Mouse (Mus musculus) right cerebral cortex, adult 18-20 months (tissue): ENCODE results near the gene Hnrnpf.
A peak's percentile ranks its signal among the peaks of the same experiment; 100 is the strongest.
"Not testable (repeated sequence)": the region's sequence is repeated elsewhere in the genome, so short reads cannot be mapped to it uniquely, and the experiment has no call there.

Experiments
- DNase-seq: peaks from one replicate; pipeline ENCODE4 v3.0.0; 2022; ENCODE audit warnings: mixed read lengths

The Hnrnpf gene

DNA sequence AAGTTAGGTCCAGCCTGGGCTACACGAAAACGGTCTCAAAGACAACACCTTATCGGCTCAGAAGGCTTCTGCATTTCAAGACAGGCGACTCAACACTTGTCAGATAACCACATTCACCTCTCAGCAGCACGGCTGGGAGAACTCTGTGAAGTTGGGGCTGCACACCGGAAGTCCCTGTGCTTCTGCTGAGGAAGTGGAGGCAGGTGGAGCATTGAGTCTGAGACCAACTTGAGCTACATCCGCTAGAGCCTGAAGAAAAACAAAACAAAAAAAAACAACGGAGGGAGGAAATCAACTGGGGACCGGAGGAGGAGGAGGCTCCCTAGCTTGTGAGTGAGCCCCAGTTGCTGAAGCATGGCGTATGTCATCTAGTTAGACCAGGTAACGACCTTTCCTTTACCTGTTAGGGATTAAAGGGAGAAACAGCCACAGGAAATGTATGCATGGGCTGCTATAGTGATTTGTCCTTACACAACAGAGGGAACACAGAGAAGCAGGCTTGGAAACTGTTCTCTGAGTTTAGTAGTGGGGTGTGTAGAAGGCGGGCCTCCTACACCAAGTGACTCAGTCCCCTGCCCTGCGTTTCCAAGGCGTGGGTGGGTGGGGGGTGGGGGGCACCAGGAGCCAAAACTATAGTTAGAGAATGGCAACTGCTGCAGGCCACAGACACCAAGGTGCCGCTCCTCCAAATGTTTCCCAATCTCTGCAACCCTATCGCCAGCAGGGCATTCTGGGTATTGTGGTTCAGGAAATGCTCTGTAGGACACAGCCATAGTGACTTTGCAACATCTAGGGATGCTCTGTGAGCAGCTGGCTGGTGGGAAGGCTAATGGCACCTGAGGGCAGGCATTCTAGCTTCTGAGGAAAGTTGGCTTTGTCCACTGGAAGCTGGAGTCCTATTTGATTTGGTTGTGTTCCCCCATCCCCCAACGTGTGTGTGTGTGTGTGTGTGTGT is at the start of gene Hnrnpf:
Hnrnpf (plus strand) TSS at position 199 of the 955 bp plus-strand sequence.
- DNase-seq, result peak; percentile 62

- no peak for DNase-seq
Observed at GRCm38 (mm10) chr6:117851747-117852146, 48.4 kb upstream of the Hnrnpf start.

DNA sequence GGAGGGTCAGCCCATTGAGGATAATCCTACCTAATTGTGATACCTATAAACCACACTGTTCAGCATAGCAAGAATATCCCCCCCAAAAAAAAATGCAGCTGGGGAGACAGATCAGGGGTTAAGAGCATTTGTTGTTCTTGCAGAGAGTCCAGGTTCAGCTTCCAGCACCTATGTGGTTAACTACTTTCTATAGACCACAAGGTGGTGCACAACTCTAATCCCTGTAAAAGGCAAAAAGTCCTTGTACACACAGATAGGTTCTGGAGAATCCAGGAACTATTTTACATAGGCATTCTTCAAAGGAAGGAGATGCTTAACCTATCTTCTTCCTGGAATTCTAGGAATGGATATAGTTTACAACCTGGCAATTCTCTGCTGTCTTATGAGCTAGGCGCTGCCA is 42.1 kb upstream of the Hnrnpf start:
- no peak for DNase-seq

DNA sequence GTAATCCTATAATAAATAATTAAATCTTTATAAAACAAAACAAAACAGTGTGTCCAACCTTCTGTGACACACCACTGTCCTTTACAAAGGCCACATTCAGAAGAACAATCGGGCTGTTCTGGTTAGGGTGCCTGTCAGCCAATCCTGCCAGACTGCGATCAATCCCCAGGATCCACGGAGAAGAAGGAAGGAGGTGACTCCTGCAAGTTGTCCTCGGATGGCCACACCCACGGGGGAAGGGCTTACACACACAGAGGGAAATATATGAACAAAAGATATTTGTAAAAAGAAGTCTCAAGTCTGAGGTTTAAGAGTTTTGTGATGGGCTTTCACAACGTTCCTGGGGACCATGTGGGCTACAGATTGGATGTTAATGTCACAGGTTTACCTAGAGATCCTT is 38.3 kb upstream of the Hnrnpf start, which contains the start of gene Zfp239:
Zfp239 (plus strand) TSS at position 253 of the 400 bp plus-strand sequence.
- no peak for DNase-seq

GRCm38 (mm10) chr6:117862465-117862864 is 37.7 kb upstream of the Hnrnpf start:
- no peak for DNase-seq

GRCm38 (mm10) chr6:117862899-117863620 is 37.1 kb upstream of the Hnrnpf start:
- peak; percentile 79 for DNase-seq

- DNase-seq, result no peak
Observed at GRCm38 (mm10) chr6:117863751-117864150, 36.4 kb upstream of the Hnrnpf start.

DNA sequence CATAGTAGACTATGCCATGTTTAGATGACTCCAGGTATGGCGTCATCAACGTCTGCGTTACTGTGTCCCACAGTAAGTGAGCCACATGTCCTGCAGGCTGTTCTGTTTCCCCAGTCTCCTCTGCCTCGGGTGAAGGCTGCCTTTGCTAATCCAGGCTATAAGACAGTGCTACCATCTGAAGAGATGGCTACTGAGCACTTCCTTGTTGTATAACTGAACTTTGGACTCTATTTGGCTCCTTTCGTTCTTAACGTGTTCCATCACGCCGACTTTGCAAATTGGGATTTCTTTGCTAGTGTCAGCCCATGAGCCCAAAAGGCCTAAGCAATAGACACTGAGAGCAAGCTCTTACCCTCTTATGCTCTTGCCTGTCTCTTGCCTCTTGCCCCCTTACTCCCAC is 31.9 kb upstream of the Hnrnpf start:
- no peak for DNase-seq

DNA sequence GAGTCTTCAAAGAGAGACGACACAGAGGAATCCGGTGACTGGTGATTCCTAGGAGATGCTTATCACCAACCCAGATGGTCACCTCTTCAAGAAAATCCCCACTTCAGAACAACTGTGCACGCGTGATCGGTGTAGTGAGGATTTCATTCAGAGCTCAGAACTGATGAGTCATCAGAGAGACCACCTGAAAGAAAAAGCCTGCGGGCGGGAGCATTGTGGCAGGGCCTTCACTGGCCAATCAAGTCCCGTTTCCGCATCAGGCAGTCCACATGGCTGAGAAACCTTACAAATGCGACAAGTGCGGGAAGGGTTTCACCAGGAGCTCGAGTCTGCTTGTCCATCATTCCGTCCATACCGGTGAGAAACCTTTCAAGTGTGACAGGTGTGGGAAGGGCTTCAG is 29.1 kb upstream of the Hnrnpf start:
- DNase-seq, result no peak

GRCm38 (mm10) chr6:117873450-117873849 is 26.7 kb upstream of the Hnrnpf start:
- DNase-seq, result not testable (repeated sequence)

DNA sequence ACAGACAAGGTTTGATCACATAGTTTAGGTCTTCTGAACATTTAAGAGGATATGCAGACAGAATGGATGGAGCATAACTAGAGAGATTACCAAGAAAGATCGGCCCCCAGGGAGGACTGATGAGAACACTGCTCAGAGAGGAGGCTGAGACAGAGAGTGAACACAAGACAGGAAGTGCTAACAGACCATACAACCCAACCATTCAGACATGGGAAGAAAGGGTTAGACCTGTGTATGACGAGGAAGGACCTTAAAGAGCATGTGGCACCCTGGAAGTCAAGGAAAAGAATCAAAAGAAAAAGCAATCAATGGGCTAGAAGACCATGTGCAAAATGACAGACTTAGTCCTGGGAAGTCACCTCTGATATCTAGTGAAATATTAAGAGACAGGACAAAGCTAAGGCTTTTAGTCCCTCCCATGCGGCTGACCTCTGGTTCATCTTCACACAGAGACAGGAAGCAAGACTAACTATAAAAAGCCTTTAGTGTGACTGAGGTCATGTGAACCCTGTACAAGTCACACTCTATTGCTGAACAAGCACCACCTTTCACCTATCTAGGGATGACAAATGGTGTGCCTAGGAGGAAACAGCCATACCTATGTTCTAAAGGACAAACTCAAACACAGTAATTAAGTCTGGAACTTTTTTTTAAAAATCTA is 25.4 kb upstream of the Hnrnpf start:
- DNase-seq, result no peak

DNA sequence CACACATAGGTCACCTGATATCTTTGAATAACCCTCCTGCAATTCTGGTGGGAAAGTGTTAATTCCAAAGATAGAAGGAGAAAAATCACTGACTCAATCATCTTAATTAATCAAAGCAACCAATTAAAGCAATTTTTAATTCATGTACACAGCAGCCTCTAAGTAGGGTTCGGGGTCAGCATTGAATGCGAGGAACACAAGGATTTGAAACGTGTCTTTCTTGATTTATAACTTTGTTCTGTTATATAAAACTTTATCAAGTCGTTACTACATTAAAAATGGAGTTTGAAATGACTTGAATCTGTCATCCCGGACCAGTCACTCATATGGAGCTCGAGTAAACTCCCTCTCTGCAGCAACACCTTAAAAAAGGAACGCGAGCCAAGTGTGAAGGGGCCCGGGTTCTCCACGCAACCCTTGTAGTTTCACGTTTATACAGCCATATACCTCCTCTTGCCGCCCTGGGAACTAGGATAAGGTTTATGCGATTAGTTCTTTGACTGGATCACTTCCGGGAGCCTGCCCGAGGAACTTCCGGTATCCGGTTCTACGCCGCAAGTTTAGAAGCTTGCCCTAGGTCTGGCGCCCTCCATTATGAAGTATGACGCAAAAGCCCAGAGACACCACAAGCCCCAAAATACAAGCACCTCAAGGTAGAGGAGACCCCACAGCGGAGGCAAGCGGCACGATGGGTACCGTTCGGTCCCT is 21.3 kb upstream of the Hnrnpf start:
- peak; percentile 93 for DNase-seq

GRCm38 (mm10) chr6:117879408-117880115 is 20.6 kb upstream of the Hnrnpf start:
- DNase-seq, result peak; percentile 99

DNA sequence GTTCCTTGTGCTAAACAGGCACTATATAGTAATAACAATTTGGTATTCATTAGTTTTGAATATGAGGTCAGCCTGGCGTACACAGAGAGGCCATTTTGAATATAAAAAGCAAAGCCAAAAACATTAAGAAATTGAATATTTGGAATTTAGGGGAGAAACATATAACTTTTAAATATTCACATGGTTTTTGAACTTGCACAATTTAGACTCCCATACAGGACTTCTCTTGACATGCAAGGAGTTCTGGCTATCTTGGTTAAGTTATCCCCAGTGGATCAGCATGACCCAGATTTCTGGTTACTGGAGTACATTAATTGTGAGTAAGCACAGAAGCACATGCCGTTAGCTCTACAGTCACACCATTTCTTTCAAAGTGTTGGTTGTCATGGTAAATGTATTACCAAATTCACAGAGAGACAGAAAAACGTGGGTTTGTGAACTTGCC is 19.7 kb upstream of the Hnrnpf start:
- DNase-seq, result no peak

DNA sequence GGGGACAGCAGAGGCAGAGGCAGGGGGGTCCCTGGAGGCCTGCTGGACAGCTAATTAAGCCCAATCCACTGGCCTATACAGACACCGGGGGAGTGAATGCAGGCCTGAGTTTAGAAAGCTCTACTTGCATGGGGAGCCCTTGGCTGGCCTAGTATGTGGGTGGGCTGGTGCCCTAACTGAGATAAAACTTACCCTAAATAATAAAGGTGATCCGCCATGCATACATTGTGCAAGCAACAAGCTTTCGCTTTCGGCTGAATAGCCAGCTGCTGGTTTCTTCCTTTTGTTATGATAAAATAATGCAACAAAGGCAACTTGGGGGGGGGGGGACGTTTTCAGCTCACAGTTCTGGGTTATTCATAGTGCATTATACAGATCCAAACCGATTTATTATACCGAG is 18.9 kb upstream of the Hnrnpf start:
- no peak for DNase-seq

DNA sequence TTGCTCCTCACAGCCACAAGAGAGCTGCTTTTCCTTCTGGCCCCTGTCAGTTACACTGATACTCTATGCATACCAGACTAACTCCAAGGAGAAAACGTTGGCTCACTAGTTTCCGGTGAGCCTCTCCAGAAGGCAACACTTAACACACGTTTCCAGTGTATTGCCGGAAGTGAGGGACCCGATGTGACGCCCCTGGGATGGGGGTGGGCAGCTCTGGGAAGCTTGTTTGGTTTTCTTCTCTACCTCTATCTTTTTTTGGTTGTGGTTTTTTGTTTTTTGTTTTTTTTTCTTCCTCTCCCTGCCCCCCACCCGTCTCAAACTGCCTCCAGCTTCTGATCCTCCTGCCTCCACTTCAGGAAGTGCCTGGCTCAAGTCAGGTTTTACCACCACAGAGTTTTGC is 18.1 kb upstream of the Hnrnpf start:
- no peak for DNase-seq

GRCm38 (mm10) chr6:117885943-117886342 is 14.2 kb upstream of the Hnrnpf start:
- DNase-seq, result no peak

GRCm38 (mm10) chr6:117888032-117888431 is 12.1 kb upstream of the Hnrnpf start:
- no peak for DNase-seq

DNA sequence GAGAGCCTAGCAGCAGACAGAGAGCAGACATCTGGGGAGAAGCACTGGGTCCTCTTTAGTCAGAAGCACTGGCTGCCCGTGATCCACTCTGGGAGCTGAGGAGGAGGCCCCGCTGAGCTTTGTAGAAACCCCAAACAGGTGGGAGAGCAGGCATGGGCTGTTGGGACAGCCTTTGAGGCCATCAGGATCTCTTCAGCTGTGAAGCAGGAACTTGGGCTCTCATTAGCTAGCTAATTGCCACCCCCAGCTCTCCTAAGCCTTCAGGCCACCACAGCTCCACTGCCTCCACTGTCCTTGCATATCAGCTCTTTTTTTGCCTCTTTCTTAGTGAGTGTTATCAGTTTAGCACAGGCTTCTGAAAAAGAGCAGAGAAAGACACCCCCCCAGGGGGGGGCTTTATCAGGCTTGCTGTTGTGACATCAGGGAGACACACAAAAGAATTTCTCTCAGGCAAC is 11.5 kb upstream of the Hnrnpf start:
- DNase-seq, result no peak

GRCm38 (mm10) chr6:117890257-117890656 is 9.9 kb upstream of the Hnrnpf start:
- DNase-seq, result no peak

DNA sequence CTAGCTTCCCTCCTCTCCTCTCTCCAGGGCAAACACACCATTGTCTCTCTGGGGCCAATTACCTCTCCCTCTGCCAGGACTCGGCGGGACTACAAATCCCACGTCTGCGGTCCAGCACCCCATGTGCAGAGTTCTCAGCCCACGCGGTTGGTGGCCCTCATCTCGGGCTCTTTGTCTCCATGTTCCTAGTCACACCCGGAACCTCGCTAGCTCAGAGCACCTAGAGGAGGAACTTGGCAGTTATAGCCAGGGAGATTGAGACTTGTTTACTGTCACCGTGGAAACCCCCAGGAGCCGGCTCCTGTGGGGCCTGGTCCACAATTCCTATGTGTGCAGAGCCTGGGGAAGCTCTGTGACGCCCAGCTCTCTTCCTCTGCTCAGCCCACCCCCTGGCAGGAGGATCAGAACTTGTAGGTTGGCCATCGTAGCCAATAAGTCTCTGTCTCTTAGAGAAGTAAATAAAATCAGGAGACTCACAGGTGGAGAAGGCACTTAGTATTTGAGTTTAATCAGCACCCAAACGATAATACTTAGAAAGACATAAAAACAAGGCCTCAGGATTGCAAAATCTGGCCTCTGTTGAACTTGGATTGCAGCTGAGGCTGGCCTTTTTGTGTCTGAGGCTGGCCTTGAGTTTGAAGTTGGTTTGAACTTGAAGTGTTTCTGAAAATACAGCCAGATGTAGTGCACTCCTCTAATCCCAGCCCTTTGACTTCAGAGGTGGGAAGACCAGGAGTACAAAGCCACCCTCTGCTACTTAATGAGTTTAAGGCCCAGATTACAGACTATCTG is 8.6 kb upstream of the Hnrnpf start:
- DNase-seq, result no peak
